Mouse (Mus musculus): ENCODE data around the gene Ndufa13.

The Ndufa13 gene

DNA sequence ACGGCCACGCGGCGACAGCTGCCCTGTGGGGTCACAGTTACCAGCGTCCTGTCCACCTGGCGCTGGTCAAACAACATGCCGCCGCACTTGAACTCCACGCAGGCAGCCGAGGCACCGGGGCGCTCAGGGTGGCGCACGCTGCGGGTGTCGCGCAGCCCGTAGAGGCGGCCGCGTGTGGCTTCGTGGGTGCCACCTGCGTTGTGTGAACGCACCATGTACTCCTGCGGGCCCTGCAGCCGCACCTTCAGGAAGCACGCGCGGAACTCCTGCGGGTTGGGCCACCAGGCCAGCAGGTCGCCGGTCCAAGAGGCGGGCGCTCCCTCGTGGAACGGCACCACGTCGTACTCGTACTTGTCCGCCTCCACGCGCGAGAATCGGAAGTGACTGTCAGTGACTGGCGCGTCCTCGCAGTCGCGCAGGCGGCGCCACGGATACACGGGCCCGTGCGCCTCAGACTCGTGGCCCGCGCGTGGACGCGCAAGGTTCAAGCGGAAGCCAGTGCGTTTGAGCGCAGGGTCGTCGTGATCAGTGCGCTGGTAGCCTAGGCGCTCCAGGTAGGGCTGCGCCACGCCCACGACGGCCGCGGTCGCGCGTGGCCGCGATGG, 21.0 kb downstream of the Ndufa13 start:
- DNase-seq (ENCODE audit: low read depth, low spot score), result no peak

- DNase-seq (ENCODE audit: low read depth, low spot score), result no peak
Measured at GRCm38 (mm10) chr8:69880841-69881240, 21.5 kb downstream of the Ndufa13 start.

DNA sequence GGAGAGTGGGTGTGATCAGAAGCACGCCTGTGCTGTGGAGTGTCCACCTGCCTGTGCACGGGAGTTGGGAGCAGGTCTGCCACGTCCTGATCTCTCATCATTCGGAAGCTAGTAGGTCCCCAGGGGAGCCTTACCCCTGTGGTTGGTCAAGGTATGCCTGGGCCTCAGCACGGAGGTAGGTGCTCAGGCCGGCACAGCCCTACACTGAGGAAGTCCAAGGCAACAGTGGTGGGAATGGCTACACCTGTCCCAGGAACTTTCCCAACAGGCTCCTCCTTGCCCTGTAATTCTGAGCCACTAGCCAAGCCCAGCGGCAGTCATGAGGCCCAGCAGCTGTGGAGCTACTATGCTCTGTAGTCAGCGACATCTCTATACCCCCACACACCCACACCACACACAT, 22.7 kb downstream of the Ndufa13 start:
- no peak for DNase-seq (ENCODE audit: low read depth, low spot score)

DNA sequence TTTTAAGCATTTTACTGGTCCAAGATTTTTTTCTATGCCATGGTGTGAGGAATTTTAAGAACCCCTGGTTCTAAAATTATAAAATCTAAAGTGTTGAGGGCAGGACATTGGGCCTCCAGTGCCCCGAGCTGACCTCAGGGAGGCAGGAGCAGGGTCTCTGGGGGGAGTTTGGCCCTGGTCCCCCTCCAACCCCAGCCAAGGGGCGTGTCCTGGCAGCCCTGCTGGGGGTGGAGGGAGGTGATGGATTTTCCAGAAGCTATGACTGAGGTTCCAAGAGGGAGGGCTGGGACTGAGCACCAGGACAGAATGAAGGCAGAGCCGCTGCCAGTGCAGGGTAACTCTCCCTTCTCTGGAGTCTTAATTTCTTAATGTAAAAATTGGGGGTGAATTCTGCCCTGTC, 24.4 kb downstream of the Ndufa13 start:
- no peak for DNase-seq (ENCODE audit: low read depth, low spot score)

- DNase-seq (ENCODE audit: low read depth, low spot score), result no peak
Measured at GRCm38 (mm10) chr8:69877396-69877795, 25.0 kb downstream of the Ndufa13 start.

- no peak for DNase-seq (ENCODE audit: low read depth, low spot score)
Measured at GRCm38 (mm10) chr8:69876967-69877366, 25.4 kb downstream of the Ndufa13 start.

DNA sequence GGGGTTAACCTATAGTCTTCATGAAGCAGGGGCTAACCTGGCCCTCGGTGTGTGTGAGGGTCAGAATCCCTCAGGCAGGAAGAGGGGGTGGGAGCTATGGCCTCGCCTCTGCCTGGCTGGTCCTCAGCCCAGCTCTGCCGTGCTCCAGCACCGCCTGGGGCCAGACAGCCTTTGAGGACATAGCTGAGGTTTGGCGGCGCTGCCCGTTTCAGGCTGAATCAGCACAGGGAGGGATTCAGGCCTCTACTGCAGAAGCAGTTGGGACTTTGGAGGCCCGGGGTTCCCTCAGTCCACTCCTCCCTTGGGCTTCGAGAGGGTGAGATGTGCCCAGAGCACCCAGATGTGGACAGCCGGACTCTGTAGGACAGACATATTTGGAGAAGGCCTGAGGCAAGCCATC, 26.3 kb downstream of the Ndufa13 start:
- DNase-seq (ENCODE audit: low read depth, low spot score), result peak; percentile 57

- peak; percentile 22 for DNase-seq (ENCODE audit: low read depth, low spot score)
Measured at GRCm38 (mm10) chr8:69874654-69875053, 27.7 kb downstream of the Ndufa13 start.

- DNase-seq (ENCODE audit: low read depth, low spot score), result peak; percentile 90
Measured at GRCm38 (mm10) chr8:69874155-69874554, 28.2 kb downstream of the Ndufa13 start.

GRCm38 (mm10) chr8:69870907-69871306, 31.5 kb downstream of the Ndufa13 start:
- DNase-seq (ENCODE audit: low read depth, low spot score), result no peak

GRCm38 (mm10) chr8:69870003-69870765, 32.2 kb downstream of the Ndufa13 start:
- DNase-seq (ENCODE audit: low read depth, low spot score), result no peak

GRCm38 (mm10) chr8:69867696-69868326, 34.5 kb downstream of the Ndufa13 start:
- peak; percentile 69 for DNase-seq (ENCODE audit: low read depth, low spot score)

GRCm38 (mm10) chr8:69864180-69864579, 38.2 kb downstream of the Ndufa13 start:
- no peak for DNase-seq (ENCODE audit: low read depth, low spot score)

GRCm38 (mm10) chr8:69863387-69864020, 38.9 kb downstream of the Ndufa13 start:
- no peak for DNase-seq (ENCODE audit: low read depth, low spot score)

DNA sequence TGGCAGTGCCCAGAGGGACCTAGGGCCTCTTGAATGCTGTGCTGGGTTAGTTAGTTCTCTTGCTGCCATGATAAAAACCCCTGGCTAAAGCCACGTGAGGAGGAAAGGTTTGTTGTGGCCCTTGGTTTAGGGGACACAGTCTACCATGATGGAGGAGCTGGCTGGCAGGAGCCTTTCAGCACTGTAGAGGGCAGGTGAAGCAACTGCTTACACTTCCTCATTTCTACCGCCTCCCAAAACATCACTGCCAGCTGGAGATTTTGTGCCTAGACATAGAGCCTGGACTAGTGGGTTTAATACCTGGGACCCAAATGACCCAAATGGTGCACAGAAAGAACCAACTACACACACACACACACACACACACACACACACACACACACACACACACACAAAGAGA, 41.1 kb downstream of the Ndufa13 start:
- DNase-seq (ENCODE audit: low read depth, low spot score), result no peak

- peak; percentile 46 for DNase-seq (ENCODE audit: low read depth, low spot score)
Measured at GRCm38 (mm10) chr8:69860807-69861206, 41.6 kb downstream of the Ndufa13 start.

DNA sequence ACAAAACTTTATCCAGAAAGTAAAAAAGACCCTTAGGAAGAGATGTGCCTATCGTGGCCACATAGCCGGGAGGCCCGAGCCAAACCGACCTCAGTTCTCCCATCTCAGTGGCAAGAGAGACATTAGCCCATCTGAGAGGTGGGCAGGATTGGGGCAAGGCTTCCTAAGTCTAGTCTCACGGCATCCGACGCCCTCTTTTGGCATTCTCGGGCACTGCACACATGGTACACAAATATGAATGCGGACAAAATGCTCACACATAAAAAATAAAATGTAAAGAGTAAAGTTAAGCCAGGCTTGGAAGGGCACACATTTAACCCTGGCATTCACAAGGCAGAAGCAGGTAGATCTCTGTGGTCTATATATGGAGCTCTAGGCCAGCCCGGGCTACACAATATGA, 48.5 kb downstream of the Ndufa13 start:
- no peak for DNase-seq (ENCODE audit: low read depth, low spot score)

GRCm38 (mm10) chr8:69850926-69851506, 51.3 kb downstream of the Ndufa13 start:
- peak; percentile 65 for DNase-seq (ENCODE audit: low read depth, low spot score)

GRCm38 (mm10) chr8:69849899-69850298, 52.5 kb downstream of the Ndufa13 start:
- peak; percentile 51 for DNase-seq (ENCODE audit: low read depth, low spot score)

DNA sequence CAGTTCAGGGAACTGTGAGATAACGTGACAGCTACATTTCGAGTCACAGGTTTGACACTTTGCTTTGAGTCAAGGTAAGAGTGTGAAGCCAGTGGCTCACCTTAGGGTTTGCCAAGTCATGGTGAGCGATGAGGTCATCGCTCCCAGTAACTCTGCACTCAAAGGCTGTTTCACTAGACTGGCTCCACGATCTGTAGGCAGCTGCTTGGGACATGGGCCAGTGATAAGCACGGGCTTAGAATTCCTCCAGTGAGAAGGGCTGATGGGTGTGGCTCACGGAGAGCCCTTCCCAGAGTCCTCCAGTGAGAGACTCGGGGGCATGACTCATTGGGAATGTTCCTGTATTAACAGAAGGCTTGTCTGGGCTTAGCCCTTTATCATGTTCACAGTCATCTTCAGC, 53.4 kb downstream of the Ndufa13 start:
- DNase-seq (ENCODE audit: low read depth, low spot score), result peak; percentile 99

DNA sequence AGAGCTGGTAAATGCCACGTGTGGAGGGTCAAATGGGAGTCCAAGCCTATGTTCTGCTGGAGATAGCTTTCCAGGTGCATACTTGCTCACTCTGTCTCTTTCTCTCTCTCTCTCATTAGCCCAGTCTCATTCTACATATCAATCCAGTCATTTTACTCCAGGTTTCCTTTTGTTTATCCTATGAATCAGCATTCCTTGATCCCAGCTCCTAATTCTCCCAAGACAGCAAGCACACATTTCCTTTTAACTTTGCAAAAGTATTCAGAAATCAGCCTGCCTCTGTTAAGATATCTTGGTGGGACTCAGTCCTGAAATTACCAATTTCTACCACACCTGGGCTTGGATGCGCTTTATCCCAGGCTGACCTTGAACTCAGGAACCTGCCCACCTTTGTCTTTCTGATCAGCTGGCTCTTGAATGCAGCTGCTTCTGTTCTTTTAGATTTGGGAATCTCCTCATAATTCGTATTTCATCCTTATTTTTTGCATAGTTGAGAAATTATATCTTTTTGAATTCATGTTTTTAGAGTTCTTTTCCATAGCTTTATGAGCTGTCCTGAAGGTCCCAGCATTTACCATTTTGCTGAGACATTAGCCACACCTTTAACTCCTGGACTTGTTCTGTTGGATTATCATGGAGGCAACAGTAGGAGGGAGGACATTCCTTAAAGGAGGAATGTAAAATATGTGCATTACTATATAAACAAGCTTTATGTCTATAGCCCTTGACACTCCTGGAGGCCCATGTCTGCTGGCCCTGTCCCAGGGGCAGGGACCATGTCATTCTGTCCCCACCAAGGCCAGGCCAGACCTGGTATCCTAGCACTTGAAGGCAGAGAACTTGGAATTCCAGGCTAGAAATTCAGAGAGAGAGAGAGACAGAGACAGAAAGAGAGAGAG, 54.9 kb downstream of the Ndufa13 start:
- DNase-seq (ENCODE audit: low read depth, low spot score), result peak; percentile 27
